Mouse (Mus musculus): ENCODE results near the gene Wbp11. TPM values are rescaled to one million over a fixed set of nuclear protein-coding genes. Genes with fewer than 3 reads are reported as not detected.

Gene Wbp11
- polyA plus RNA-seq, 1 experiment from 2014 or later: 154 TPM

DNA sequence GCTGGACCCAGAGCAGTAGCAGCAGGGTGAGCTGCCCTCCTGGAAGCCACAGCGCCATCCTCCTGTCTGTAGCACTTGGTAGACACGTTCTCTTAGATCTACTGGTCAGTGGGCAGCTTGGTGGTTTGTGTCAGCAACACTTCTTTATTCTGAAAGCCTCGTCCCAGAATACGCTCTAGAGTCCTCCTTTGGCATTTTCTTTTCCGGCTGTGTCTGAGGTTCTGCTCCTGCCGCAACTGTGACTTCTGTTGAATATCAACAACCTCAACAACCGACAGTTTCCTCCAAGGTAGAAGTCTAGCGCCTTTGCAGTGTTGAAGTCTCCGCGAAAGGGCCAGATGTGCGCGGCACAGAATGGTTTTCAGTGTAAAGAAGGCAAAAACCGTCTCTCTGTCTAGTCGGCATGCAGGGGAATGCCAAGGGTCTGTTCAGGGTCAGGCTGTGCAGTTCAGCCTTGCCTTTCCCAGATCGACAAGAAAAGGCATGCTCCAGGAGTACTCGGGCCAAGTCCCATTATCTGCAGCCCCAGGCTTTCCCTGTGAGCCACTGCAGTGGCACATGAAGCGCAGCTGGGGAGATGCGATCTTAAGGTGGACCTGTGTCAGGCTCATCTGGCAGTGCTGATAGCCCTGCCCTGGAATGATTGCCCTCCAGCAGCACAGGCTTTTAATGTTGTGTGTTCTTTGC lies 29.3 kb upstream of the Wbp11 start, which contains the start of gene Art4:
Gene Art4, minus strand, starts transcription at position 548 of the 687 bp plus-strand sequence.
- no peak for ATAC-seq (ENCODE audit: low FRiP score)
- WGBS: 81% methylated on average over 18 of the region's 18 CpGs
- no peak within 1 kb of the TSS for H3K4me2 ChIP-seq
- no peak within 1 kb of the TSS for H3K27ac ChIP-seq (ENCODE audit: low read depth, low read length)
- no peak within 1 kb of the TSS for H3K4me3 ChIP-seq (ENCODE audit: low read depth, low read length)
- no peaks in the 10 kb centered on the region for H3K36me3 ChIP-seq (ENCODE audit: control insufficient read depth, insufficient read depth, low read length)
- no peaks in the 10 kb centered on the region for H3K4me1 ChIP-seq (ENCODE audit: control insufficient read depth, insufficient read depth, low read length)
- no peak for DNase-seq (ENCODE audit: low spot score, missing footprints)
- no peaks in the 10 kb centered on the region for H3K27me3 ChIP-seq (ENCODE audit: control insufficient read depth, insufficient read depth, low read length)
- no peaks in the 10 kb centered on the region for H3K9me3 ChIP-seq (ENCODE audit: control insufficient read depth, low read length)
- H3K9ac ChIP-seq (ENCODE audit: low read length): no peak within 1 kb of the TSS

DNA sequence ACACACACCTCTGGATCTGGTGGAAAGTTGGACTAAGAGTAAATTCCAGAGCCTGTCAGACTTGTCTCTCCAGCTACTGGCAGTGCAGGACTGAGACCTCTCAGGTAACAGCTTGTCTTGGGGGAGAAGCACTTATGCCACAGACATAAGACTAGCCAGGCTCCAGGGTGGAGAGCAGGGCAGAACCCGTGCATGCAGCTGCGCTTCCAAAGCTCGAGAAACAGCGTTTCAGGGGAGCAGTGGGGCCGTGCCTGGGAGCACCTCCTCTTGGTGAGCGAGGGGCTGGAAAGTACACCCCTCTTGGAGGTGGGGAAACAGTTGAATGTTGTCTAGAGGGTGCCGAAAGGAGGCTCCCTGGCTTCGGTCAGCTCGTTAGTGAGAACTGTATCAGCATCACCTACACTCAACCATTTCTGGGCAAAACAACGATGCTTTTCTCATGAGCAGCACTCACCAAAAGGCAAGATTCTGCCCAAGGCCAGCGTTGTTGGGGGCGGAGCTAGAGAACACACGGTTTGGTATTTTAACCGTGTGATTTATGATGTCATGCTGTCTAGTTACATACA lies 28.1 kb upstream of the Wbp11 start:
- H3K27ac ChIP-seq (ENCODE audit: low read depth, low read length): no peak overlapping the region
- no peak for DNase-seq (ENCODE audit: low spot score, missing footprints)

DNA sequence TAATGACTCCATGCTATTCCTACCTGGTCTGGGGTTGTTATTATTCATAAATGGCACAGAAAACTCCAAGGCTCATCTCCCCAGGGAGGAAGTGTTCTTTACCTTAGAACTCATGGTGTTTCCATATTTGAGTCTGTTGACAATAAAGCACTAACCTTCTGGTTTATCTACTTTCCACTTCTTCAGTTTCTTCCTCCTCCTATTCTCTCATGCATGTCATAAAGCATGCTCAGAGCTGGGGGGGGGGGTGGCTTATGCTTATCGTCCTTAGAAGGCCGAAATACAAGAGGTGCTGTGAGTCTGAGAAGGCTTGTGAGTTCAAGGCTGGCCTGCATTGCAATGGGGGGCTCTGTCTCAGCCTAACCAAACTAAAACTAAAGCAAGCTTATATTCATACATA lies 27.1 kb upstream of the Wbp11 start:
- Histone ChIP-seq H3K4me2 (no peak overlapping the region), H3K9ac (ENCODE audit: low read length) (no peak overlapping the region), H3K36me3 (ENCODE audit: control insufficient read depth, insufficient read depth, low read length) (no peaks in the 10 kb centered on the region), H3K27me3 (ENCODE audit: control insufficient read depth, insufficient read depth, low read length) (no peaks in the 10 kb centered on the region), H3K27ac (ENCODE audit: low read depth, low read length) (no peak overlapping the region), H3K4me3 (ENCODE audit: low read depth, low read length) (no peak overlapping the region), H3K9me3 (ENCODE audit: control insufficient read depth, low read length) (no peaks in the 10 kb centered on the region), H3K4me1 (ENCODE audit: control insufficient read depth, insufficient read depth, low read length) (no peaks in the 10 kb centered on the region)
- ATAC-seq (ENCODE audit: low FRiP score): no peak
- DNase-seq (ENCODE audit: low spot score, missing footprints): no peak
- WGBS: 66% methylated on average over 2 of the region's 2 CpGs

More for the DNA sequence above, 28.1 kb upstream of the Wbp11 start:
- Histone ChIP-seq H3K9ac (ENCODE audit: low read length) (no peak overlapping the region), H3K9me3 (ENCODE audit: control insufficient read depth, low read length) (no peaks in the 10 kb centered on the region), H3K4me3 (ENCODE audit: low read depth, low read length) (no peak overlapping the region), H3K4me1 (ENCODE audit: control insufficient read depth, insufficient read depth, low read length) (no peaks in the 10 kb centered on the region), H3K4me2 (no peak overlapping the region), H3K27me3 (ENCODE audit: control insufficient read depth, insufficient read depth, low read length) (no peaks in the 10 kb centered on the region), H3K36me3 (ENCODE audit: control insufficient read depth, insufficient read depth, low read length) (no peaks in the 10 kb centered on the region)
- WGBS: 76% methylated on average over 14 of the region's 14 CpGs
- ATAC-seq (ENCODE audit: low FRiP score): no peak

DNA sequence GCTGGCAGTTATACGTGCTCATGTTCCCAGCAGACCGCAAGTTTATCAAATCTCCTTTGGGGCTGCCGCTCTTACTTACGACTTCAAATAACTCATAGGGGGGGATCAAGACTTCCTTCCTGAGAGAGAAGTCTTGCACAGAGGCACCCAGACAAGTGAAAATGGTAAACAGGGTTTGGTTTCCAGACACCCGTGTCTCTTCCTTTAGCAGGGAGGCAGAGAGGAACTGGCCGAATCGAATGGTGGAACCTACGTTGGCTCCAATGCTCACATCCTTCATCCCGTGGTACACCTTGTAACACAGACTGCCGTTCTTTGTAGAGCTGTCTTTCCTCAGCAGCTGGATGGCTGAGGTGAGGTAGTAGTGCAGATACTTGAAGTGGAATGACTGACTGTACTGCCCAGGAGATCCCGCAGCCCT lies 26.3 kb upstream of the Wbp11 start:
- no peak overlapping the region for H3K27ac ChIP-seq (ENCODE audit: low read depth, low read length)
- H3K4me3 ChIP-seq (ENCODE audit: low read depth, low read length): no peak overlapping the region
- no peaks in the 10 kb centered on the region for H3K4me1 ChIP-seq (ENCODE audit: control insufficient read depth, insufficient read depth, low read length)
- WGBS: 92% methylated on average over 11 of the region's 11 CpGs
- ATAC-seq (ENCODE audit: low FRiP score): no peak
- H3K9ac ChIP-seq (ENCODE audit: low read length): no peak overlapping the region
- no peaks in the 10 kb centered on the region for H3K9me3 ChIP-seq (ENCODE audit: control insufficient read depth, low read length)
- peak; percentile 35 for DNase-seq (ENCODE audit: low spot score, missing footprints)
- no peaks in the 10 kb centered on the region for H3K36me3 ChIP-seq (ENCODE audit: control insufficient read depth, insufficient read depth, low read length)
- H3K27me3 ChIP-seq (ENCODE audit: control insufficient read depth, insufficient read depth, low read length): no peaks in the 10 kb centered on the region
- no peak overlapping the region for H3K4me2 ChIP-seq

DNA sequence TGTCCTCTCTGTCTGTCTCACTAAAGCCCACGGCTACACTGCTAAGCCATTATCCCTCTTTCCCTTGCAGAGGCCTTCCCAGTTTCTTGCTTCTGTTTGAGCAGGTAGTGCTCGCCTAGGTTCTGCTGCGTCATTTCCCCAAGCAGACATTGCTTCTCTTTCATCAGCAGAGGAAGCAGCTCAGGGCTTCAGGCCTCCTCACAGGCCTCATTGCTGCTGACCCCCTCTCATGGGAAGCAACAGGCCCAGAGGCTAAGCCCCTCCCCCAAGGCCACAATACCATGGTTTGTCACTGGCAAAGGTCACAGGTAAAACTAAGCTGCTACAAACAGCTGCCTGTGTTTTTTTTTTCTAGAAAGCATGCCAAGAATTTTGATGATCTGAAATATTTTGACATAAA lies 24.7 kb upstream of the Wbp11 start:
- no peak overlapping the region for H3K4me3 ChIP-seq (ENCODE audit: low read depth, low read length)
- H3K27me3 ChIP-seq (ENCODE audit: control insufficient read depth, insufficient read depth, low read length): no peaks in the 10 kb centered on the region
- H3K9ac ChIP-seq (ENCODE audit: low read length): no peak overlapping the region
- H3K4me2 ChIP-seq: no peak overlapping the region
- no peaks in the 10 kb centered on the region for H3K9me3 ChIP-seq (ENCODE audit: control insufficient read depth, low read length)
- 57% methylated on average over 3 of the region's 3 CpGs for WGBS
- no peaks in the 10 kb centered on the region for H3K36me3 ChIP-seq (ENCODE audit: control insufficient read depth, insufficient read depth, low read length)
- peak; percentile 80 for DNase-seq (ENCODE audit: low spot score, missing footprints)
- H3K4me1 ChIP-seq (ENCODE audit: control insufficient read depth, insufficient read depth, low read length): no peaks in the 10 kb centered on the region
- ATAC-seq (ENCODE audit: low FRiP score): no peak
- H3K27ac ChIP-seq (ENCODE audit: low read depth, low read length): no peak overlapping the region

DNA sequence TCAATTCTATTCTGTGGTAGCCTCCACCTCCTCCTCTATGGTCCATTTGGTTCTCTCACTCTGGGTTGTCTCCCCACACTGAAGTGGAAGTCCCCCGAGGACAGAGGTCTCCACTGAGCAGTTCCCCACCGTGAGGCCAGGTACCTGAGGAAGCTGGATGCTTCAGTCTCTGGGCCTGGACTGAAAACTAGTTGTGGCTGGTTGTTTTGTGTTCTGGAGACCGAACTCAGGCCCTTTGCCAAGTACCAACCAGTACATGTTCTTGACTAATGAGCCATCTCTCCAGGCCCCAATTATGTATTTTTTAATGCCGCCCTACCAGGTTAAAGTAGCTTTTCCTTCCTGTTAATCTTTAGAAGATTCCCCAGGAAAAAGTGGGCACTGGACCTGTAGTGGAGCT lies 24.3 kb upstream of the Wbp11 start:
- H3K27ac ChIP-seq (ENCODE audit: low read depth, low read length): no peak overlapping the region
- no peaks in the 10 kb centered on the region for H3K4me1 ChIP-seq (ENCODE audit: control insufficient read depth, insufficient read depth, low read length)
- DNase-seq (ENCODE audit: low spot score, missing footprints) (no peak), ATAC-seq (ENCODE audit: low FRiP score) (no peak)
- H3K9me3 ChIP-seq (ENCODE audit: control insufficient read depth, low read length): no peaks in the 10 kb centered on the region
- H3K36me3 ChIP-seq (ENCODE audit: control insufficient read depth, insufficient read depth, low read length): no peaks in the 10 kb centered on the region
- H3K9ac ChIP-seq (ENCODE audit: low read length): no peak overlapping the region
- 92% methylated on average over 4 of the region's 4 CpGs for WGBS
- no peaks in the 10 kb centered on the region for H3K27me3 ChIP-seq (ENCODE audit: control insufficient read depth, insufficient read depth, low read length)
- no peak overlapping the region for H3K4me2 ChIP-seq
- no peak overlapping the region for H3K4me3 ChIP-seq (ENCODE audit: low read depth, low read length)

DNA sequence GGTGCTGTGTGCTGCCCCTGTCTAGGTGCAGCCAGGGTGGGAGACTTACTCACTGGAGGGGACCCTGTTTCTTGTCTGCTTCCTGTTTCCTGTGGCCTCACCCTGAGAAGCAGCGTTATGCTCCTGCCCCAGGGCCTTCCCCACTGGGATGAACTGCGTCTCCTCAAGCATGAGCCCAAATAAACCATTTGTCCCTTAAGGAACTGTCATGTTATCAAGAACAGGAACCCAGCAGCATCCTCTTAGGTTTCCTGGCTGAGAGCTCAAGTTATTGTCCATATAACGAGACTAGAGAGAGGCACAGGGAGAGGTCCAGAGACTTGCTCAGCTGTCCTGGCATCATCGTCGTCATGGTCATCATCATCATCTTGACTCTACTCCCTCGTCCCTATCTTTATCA lies 22.2 kb upstream of the Wbp11 start:
- Histone ChIP-seq H3K36me3 (ENCODE audit: control insufficient read depth, insufficient read depth, low read length) (no peaks in the 10 kb centered on the region), H3K27me3 (ENCODE audit: control insufficient read depth, insufficient read depth, low read length) (no peaks in the 10 kb centered on the region), H3K9me3 (ENCODE audit: control insufficient read depth, low read length) (no peaks in the 10 kb centered on the region), H3K9ac (ENCODE audit: low read length) (no peak overlapping the region), H3K4me3 (ENCODE audit: low read depth, low read length) (no peak overlapping the region), H3K4me1 (ENCODE audit: control insufficient read depth, insufficient read depth, low read length) (no peaks in the 10 kb centered on the region), H3K27ac (ENCODE audit: low read depth, low read length) (no peak overlapping the region), H3K4me2 (no peak overlapping the region)
- peak; percentile 75 for DNase-seq (ENCODE audit: low spot score, missing footprints)
- ATAC-seq (ENCODE audit: low FRiP score): no peak
- WGBS: 78% methylated on average over 6 of the region's 6 CpGs

DNA sequence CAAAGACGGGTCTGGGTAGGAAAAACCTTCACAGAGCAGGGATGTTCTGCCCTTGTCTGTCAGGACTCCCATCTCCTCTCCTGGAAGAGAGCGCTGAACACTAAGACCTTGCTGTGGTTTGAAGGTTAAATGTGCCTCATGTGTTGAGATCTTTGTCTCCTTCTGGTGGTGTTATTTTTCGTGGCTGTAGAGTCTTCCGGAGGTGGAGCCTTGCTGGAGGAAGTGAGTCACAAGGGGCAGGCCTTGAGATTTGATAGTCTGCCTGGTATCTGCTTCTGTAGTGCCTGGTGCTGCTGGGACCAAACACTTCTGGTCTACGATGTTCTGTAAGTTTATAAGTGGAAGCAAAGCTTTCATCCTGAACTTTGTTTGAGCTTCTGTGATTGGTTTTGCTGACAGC lies 20.9 kb upstream of the Wbp11 start:
- no peak overlapping the region for H3K27ac ChIP-seq (ENCODE audit: low read depth, low read length)
- no peak overlapping the region for H3K4me2 ChIP-seq
- no peak overlapping the region for H3K4me3 ChIP-seq (ENCODE audit: low read depth, low read length)
- H3K9ac ChIP-seq (ENCODE audit: low read length): no peak overlapping the region
- H3K27me3 ChIP-seq (ENCODE audit: control insufficient read depth, insufficient read depth, low read length): no peaks in the 10 kb centered on the region
- 89% methylated on average over 5 of the region's 5 CpGs for WGBS
- no peak for DNase-seq (ENCODE audit: low spot score, missing footprints)
- no peaks in the 10 kb centered on the region for H3K9me3 ChIP-seq (ENCODE audit: control insufficient read depth, low read length)
- no peaks in the 10 kb centered on the region for H3K36me3 ChIP-seq (ENCODE audit: control insufficient read depth, insufficient read depth, low read length)
- ATAC-seq (ENCODE audit: low FRiP score): no peak
- H3K4me1 ChIP-seq (ENCODE audit: control insufficient read depth, insufficient read depth, low read length): no peaks in the 10 kb centered on the region

DNA sequence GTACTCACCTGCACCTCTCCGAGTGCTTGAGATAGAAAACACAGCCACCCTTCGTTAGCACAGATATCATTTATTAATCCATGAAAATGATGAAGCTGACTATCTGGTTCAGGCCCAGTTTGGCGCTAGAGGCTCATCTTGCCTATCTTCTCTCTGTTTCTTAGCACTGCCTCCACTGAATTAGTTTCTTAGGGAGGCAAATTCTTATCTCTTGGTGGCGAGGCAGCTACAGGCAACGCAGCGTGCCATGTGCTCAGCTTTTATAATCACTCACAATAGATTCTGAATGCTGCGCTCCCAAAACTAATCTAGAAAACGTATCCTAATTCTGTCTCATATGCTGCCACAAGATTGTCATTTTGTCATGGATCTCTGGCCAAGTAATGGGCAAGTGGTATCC lies 20.4 kb upstream of the Wbp11 start:
- Histone ChIP-seq H3K4me2 (no peak overlapping the region), H3K27me3 (ENCODE audit: control insufficient read depth, insufficient read depth, low read length) (no peaks in the 10 kb centered on the region), H3K4me1 (ENCODE audit: control insufficient read depth, insufficient read depth, low read length) (no peaks in the 10 kb centered on the region), H3K9ac (ENCODE audit: low read length) (no peak overlapping the region), H3K9me3 (ENCODE audit: control insufficient read depth, low read length) (no peaks in the 10 kb centered on the region), H3K36me3 (ENCODE audit: control insufficient read depth, insufficient read depth, low read length) (no peaks in the 10 kb centered on the region), H3K27ac (ENCODE audit: low read depth, low read length) (no peak overlapping the region), H3K4me3 (ENCODE audit: low read depth, low read length) (no peak overlapping the region)
- DNase-seq (ENCODE audit: low spot score, missing footprints): no peak
- WGBS: 92% methylated on average over 8 of the region's 8 CpGs
- no peak for ATAC-seq (ENCODE audit: low FRiP score)

Data from midbrain, embryonic 11.5 days (tissue).